Mouse (Mus musculus): ENCODE results near the gene Ankrd63.

GRCm38 (mm10) chr2:118664975-118665516 is 38.7 kb downstream of the Ankrd63 start:
- TF ChIP-seq POLR2A (IDR thresholded peaks at IDR 0.05; ENCODE audit: insufficient read depth, low read depth, low read length) = no peak
- no peak for TF ChIP-seq EP300 (IDR thresholded peaks at IDR 0.05; ENCODE audit: insufficient read depth, low read depth, low read length)
